Mouse (Mus musculus) brain, embryonic 14.5 days (tissue): ENCODE measurements at regions not wholly inside any gene's neighbourhood (a gene's known extent, or its start where the extent isn't known, plus 50 kb on each side); places are given as distances from the start of the nearest gene placed in this dataset.
"Not testable (repeated sequence)": the region's sequence is repeated elsewhere in the genome, so short reads cannot be mapped to it uniquely, and the experiment has no call there.

ENCODE experiments used
- DNase-seq: peaks from one replicate; pipeline ENCODE4 v3.0.0-alpha.2; 2011; ENCODE audit warnings: low read depth
- CTCF ChIP-seq: fragments of 200-500 bp; IDR thresholded peaks from 2 replicates; pipeline ENCODE4 v1.5.1; 2012; ENCODE audit warnings: inconsistent platforms, mild to moderate bottlenecking, moderate library complexity, borderline replicate concordance; ENCODE audit not compliant: insufficient read depth, insufficient read length; ENCODE audit errors: extremely low read depth
- POLR2A ChIP-seq: fragments of 200-500 bp; IDR thresholded peaks from 2 replicates; pipeline ENCODE4 v1.6.1; 2012; ENCODE audit warnings: mild to moderate bottlenecking, inconsistent platforms, borderline replicate concordance; ENCODE audit not compliant: poor library complexity, insufficient read depth, insufficient read length, severe bottlenecking; ENCODE audit errors: extremely low read depth

DNA sequence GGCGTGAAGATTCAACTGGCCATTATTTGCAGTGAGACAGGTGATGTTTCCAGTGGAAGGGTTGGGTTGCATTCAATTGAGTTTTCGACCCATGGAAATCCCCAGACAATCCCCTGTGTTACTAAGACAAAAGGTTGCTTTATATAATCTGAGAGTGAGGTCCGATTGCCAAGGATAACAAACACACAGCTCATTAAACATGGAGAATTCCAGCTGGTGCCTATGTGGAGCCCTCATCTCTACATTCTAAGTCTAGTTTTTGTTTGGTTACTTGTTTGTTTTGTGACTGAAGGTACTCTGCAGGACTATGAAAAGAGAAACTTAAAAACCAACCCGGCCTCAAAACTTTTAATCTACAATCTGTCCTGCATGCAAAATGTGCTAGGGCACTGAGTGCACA lies 70.9 kb downstream of the 4930596D02Rik start:
- TF ChIP-seq POLR2A (no peak), CTCF (no peak)
- DNase-seq: no peak

DNA sequence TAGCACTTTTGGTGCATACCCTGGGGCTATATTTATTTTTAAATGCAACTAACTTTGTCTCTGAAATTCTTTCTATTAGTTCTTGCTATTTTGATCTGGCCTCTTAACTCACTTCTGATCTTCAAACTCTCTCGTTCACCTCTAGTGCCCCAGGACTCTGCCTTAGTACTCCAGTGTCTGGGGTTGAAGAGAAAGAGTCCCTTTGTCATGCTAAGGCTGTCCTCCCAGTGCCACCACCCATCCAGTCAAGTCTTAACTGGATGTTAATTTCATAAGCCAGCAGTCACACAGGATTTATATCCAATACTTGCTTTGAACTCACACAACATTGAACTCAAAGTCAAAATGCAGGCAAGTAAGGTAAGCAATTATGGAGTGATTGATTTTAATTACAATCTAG lies 81.1 kb downstream of the 4930596D02Rik start:
- DNase-seq: no peak
- TF ChIP-seq CTCF (no peak), POLR2A (no peak)

DNA sequence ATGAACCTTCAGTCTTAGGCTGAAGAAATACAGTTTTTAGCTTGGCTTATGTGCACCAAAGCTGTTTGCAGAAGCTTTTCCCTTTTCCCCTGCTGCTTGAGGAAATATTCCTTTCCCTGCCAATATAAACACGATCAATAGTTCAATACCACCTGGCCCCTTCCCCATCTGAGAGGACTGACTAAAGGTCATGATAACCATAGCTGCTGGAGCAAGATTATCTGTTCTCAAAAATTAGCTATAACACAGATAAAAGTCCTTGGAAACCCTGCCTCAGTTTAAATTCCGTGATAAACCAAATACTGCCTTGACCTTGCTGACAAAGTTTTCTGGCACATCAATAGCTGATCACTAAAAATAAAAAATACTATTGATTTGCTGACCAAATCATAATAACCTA lies 126.6 kb downstream of the 4930596D02Rik start:
- TF ChIP-seq CTCF (no peak), POLR2A (no peak)
- DNase-seq: no peak

DNA sequence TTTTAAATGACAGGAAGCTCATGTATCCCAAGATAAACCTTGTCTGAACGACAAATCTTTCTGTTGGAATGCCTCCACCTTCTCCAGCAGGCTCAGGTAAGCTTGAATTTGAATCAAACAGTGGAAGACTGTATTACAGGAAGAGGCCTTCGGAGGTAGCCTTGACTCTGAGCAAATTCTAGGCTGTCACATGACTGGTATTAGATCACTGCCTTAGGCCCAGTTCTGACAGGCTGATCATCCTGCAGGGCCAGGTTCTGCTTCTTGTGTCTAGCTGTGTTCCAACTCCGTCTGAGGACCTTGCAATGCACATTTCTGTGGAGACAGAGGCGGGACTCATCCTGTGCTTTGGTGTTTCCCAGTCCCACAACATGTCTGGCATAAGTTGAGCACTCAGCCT lies 138.7 kb downstream of the 4930596D02Rik start:
- TF ChIP-seq CTCF (no peak), POLR2A (no peak)
- DNase-seq: peak; percentile 3

DNA sequence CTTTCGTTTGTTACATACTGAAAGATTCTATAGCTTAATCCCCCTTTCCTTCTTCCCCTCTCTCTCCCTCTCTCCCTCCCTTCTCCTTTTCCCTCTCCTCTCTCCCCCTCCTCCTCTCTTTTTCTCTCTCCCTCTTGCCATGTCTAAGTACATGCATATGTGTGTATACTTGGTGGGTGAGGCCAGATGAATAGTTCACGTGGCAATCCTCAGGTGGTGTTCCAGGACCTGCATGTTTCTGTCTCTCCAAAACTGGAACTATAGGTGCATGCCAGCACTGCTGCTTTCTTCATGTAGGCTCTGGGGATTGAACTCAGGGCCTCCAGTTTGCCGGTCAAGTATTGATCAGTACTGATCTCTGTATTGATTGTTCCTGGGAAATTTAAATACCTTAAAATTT lies 161.4 kb downstream of the 4930596D02Rik start:
- TF ChIP-seq CTCF (no peak), POLR2A (no peak)
- no peak for DNase-seq

DNA sequence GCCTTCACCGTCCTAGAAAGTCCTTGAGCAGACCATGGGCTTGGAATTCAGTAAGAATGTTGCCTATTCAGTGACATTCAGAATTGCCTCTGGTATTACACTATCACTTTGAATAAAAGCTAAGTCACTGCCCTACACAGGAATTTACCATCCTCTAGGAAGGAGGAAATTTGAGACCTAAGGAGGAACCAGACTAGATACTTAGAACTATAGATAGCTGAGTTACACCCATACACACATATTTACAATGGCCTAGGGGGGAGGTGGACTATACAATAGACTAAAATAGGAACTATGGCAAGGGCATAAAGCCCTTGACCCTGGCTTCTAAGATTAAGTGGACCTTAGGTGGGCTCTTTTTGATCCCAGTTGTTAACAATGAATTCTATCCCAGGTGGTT lies 162.1 kb downstream of the 4930596D02Rik start:
- DNase-seq: not testable (repeated sequence)
